Mouse (Mus musculus) liver, embryonic 14.5 days (tissue): ENCODE measurements around the gene Sap30l.

Experiments
- CTCF ChIP-seq: IDR thresholded peaks from 2 replicates; pipeline ENCODE4 v1.5.1; 2016; ENCODE audit warnings: antibody characterized with exemption, low read depth, control low read depth
- EP300 ChIP-seq: IDR thresholded peaks from 2 replicates; pipeline ENCODE4 v1.6.1; 2016; ENCODE audit warnings: antibody characterized with exemption, low read depth

DNA sequence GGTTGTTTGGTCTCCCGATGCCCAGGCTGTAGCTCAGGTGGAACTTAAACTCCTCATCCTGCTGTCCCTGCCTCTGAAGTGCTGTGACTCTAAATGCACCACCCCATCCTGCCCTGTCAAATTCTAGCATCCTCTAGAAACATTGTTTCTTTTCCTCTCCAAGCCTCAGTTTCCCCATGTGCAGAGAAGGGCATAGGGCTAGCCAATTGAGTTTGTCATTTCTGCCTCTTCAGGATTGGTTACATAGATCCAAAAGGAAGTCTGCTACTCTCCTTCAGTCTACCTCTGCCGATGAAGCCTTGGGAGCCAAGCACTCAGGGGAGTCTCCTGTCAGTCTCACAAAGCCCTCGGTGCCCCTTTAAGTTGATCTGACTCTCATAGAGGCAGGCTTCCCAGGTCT lies 34.5 kb downstream of the Sap30l start:
- TF ChIP-seq CTCF (no peak), EP300 (no peak)
